Mouse (Mus musculus): Measurements from ENCODE around the gene Atp5e. TPM values are rescaled to one million over a fixed set of nuclear protein-coding genes. Genes with fewer than 3 reads are reported as not detected.

The Atp5e gene
- polyA plus RNA-seq, 1 experiment from 2014 or later, result 828 TPM

DNA sequence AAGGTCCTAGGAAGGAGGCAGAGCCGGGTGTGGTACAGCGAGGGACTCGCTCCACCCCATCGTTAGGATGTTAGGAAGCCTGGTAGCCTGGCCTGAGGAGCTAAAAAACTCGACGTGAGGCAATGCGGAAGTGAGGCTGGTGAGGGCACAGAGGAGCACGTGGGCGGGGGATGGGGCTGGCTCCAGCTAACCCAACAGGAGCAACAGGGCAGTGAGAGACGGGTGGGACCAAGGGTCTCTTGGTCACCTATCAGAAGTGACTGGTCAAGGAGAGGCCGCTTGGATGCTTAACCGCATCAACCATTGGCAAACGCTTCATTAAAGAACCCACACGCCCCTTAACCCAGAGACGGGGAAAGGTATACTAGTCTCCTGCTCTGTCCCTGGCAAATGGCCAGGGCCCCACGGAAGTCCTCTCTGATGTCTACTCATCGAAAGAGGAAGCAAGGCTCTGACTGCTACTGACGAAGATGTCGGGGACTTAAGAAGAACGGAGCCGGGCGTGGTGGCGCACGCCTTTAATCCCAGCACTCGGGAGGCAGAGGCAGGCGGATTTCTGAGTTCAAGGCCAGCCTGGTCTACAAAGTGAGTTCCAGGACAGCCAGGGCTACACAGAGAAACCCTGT lies 27.7 kb downstream of the Atp5e start:
- ATAC-seq (ENCODE audit: insufficient number of reproducible peaks, insufficient read depth, low FRiP score, low TSS enrichment), result no peak
- no peak overlapping the region for H3K4me3 ChIP-seq
- H3K27me3 ChIP-seq, result no peaks in the 10 kb centered on the region
- no peak overlapping the region for H3K9ac ChIP-seq
- 88% methylated on average over 26 of the region's 26 CpGs for WGBS
- H3K4me1 ChIP-seq, result peaks cover 24% of the 10 kb centered on the region
- H3K4me2 ChIP-seq (replicated peaks), result no peak overlapping the region
- no peak overlapping the region for H3K27ac ChIP-seq
- no peaks in the 10 kb centered on the region for H3K9me3 ChIP-seq
- peaks cover 30% of the 10 kb centered on the region for H3K36me3 ChIP-seq

DNA sequence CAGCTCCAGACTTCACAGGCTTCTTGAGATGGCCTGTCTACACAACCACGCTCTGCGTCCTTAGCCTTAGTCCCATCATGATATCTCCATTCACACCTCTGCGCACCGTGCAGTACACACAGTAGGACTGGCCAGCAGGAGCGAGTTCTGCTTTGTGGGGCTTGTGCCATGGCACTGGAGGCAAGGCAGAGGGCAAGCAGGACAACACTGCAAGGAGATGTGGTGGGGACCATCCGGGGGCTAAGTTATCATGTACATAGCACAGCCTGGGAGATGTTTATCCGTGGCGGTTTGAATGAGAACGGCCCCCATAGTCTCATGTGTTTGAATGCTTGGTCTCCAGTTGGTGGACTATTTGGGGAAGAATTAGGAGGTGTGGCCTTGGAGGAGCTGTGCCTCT lies 29.0 kb downstream of the Atp5e start:
- Histone ChIP-seq H3K9ac (no peak overlapping the region), H3K36me3 (peaks cover 30% of the 10 kb centered on the region), H3K4me1 (peaks cover 24% of the 10 kb centered on the region), H3K27ac (no peak overlapping the region), H3K27me3 (no peaks in the 10 kb centered on the region), H3K9me3 (no peaks in the 10 kb centered on the region), H3K4me3 (no peak overlapping the region), H3K4me2 (replicated peaks) (no peak overlapping the region)
- no peak for ATAC-seq (ENCODE audit: insufficient number of reproducible peaks, insufficient read depth, low FRiP score, low TSS enrichment)
- 97% methylated on average over 9 of the region's 9 CpGs for WGBS

DNA sequence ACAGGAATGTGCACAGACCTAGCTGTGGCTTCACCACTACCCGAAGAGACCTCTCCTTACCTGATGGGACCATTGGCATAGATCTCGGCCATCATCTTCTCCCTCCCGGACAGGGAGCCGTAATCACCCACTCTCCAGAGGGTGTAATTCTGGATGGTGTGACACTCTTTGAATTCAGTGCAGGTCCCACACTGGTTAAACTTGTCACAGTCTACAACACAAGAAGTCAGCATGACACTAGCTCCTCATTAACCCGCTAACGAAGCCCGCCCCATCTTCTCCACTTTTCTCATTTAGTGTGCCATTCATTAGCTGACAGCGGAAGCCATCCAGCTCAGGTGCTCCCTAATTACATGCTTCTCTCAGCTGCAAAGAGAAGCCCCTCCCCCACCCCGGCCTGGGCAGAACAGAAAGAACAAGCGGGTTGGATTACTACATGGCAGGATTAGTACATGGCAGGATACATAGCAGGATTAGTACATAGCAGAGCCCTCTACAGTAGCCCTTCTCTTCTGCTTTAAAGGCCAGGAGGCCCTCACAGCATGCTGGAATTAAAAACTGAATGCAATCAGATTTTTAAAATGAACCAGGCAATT lies 34.8 kb downstream of the Atp5e start:
- Histone ChIP-seq H3K4me2 (replicated peaks) (no peak overlapping the region), H3K36me3 (peaks cover 71% of the 10 kb centered on the region), H3K9ac (no peak overlapping the region), H3K27me3 (no peaks in the 10 kb centered on the region), H3K27ac (no peak overlapping the region), H3K4me3 (no peak overlapping the region), H3K4me1 (no peaks in the 10 kb centered on the region), H3K9me3 (no peaks in the 10 kb centered on the region)
- 75% methylated on average over 10 of the region's 10 CpGs for WGBS
- ATAC-seq (ENCODE audit: insufficient number of reproducible peaks, insufficient read depth, low FRiP score, low TSS enrichment), result no peak

DNA sequence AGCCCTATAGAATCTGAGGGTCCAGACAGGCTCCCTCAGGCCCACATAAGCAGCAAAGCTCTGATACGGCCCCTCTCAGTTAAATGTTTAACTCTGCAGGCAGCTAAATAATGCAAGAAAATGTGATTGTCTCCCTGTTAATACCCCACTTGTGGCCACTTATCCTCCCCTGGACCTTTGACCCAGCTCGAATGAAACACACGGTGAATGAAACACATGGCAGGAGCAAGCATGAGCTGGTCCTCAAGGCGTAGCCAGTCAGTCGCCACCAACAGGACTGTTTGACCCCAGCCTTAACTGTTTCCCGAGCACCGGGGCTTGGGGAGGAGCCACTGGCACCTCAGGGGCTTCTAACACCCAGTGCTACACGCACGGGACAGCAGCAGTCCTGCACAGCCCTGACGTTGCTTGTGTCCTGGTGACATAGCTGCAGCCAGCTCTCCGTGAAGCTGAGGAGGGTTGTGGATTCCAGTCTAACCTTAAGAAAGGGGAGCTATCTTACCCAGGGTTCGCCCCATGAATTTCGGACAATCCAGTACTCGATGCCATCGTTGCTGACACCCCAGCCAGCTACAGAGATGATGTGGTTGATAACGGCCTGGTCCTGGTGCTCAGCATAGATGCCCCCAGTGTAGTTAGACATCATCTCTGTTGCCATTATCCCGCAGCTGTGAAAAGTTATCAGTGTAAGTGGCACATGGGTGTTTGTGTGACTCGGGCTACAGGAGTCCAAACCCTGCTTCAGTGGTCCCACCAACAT lies 35.6 kb downstream of the Atp5e start:
- no peak overlapping the region for H3K27ac ChIP-seq
- ATAC-seq (ENCODE audit: insufficient number of reproducible peaks, insufficient read depth, low FRiP score, low TSS enrichment), result no peak
- no peaks in the 10 kb centered on the region for H3K4me1 ChIP-seq
- peaks cover 72% of the 10 kb centered on the region for H3K36me3 ChIP-seq
- H3K27me3 ChIP-seq, result no peaks in the 10 kb centered on the region
- H3K4me3 ChIP-seq, result no peak overlapping the region
- no peak overlapping the region for H3K4me2 ChIP-seq (replicated peaks)
- 78% methylated on average over 18 of the region's 18 CpGs for WGBS
- H3K9ac ChIP-seq, result no peak overlapping the region
- no peaks in the 10 kb centered on the region for H3K9me3 ChIP-seq

DNA sequence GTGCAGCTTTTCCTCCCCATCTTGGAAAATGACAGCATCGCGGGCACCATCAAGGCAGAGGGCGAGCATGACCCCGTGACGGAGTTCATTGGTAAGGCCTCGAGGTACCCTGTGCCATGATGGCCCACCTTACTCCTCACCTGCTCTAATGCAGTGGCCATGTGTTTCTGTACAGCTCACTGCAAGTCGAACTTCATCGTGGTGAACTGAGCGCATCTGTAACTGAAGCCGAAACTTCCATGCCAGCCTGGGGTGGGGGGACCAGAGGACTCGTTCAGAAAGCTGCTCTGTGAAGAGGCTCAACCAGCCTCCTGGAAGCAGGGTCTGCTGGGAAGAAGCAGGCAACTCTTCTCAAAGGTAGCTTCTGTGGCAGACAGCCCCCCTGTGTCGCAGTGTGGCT lies 37.0 kb downstream of the Atp5e start:
- H3K4me2 ChIP-seq (replicated peaks), result no peak overlapping the region
- H3K9ac ChIP-seq, result no peak overlapping the region
- 94% methylated on average over 12 of the region's 12 CpGs for WGBS
- H3K9me3 ChIP-seq, result no peaks in the 10 kb centered on the region
- peaks cover 75% of the 10 kb centered on the region for H3K36me3 ChIP-seq
- no peak for ATAC-seq (ENCODE audit: insufficient number of reproducible peaks, insufficient read depth, low FRiP score, low TSS enrichment)
- H3K4me1 ChIP-seq, result no peaks in the 10 kb centered on the region
- no peak overlapping the region for H3K4me3 ChIP-seq
- H3K27ac ChIP-seq, result no peak overlapping the region
- no peaks in the 10 kb centered on the region for H3K27me3 ChIP-seq

DNA sequence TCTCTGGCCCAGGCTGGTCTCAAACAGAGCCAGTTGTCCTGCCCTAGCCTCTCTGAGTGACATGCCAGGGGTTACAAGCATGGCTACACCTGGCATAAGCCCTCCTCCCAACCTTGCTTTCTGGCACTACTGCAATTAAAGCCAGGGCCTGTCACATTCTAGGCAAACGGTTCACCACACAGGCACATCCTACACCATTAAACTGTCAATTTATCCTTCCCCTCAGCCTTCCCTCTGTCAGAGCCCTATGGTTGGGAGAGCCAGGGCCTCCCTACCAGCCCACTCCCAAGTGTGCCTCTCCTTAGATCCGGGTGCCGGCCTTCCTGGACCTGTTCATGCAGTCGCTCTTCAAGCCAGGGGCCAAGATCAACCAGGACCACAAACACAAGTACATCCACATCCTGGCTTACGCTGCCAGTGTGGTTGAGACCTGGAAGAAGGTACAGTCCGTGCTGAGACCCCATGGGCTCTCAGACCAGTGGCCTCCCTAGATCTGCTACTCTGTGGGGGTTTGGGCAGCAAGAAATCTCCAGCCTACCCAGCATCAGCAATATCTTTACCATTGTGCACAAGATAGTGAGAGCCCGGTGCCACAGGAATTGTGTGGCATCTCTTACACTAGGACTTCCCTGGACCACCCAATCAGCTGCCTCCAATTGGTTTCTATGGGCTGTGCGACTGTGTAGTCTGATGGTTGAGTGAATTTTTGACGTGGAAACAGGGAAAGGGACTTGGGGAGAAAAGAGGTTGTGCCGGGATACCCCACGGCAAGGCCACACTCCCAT lies 39.4 kb downstream of the Atp5e start:
- no peak overlapping the region for H3K4me2 ChIP-seq (replicated peaks)
- H3K36me3 ChIP-seq, result peaks cover 98% of the 10 kb centered on the region
- H3K27ac ChIP-seq, result no peak overlapping the region
- 90% methylated on average over 11 of the region's 11 CpGs for WGBS
- no peak overlapping the region for H3K9ac ChIP-seq
- H3K27me3 ChIP-seq, result no peaks in the 10 kb centered on the region
- no peaks in the 10 kb centered on the region for H3K9me3 ChIP-seq
- H3K4me3 ChIP-seq, result no peak overlapping the region
- ATAC-seq (ENCODE audit: insufficient number of reproducible peaks, insufficient read depth, low FRiP score, low TSS enrichment), result no peak
- H3K4me1 ChIP-seq, result no peaks in the 10 kb centered on the region

DNA sequence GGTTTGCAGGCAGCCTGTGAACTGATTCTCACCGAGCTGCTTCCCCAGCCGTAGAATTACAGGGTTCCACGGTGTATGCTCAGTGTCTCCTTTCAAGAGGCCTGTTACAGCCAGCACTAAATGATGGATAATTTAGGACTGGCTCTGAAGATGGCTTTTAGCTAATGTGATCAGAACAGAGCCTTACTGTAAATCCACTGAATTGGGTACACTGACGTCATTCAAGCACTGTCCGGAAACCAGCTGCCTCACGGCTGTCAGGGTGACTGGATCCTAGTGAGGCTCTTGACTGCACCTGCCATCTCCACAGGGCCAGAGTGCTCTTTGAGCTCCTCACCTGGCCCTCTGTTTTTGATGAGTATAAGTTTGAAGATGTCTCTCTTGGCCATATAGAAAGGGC lies 42.8 kb downstream of the Atp5e start:
- no peak for ATAC-seq (ENCODE audit: insufficient number of reproducible peaks, insufficient read depth, low FRiP score, low TSS enrichment)
- Histone ChIP-seq H3K27me3 (no peaks in the 10 kb centered on the region), H3K4me1 (peaks cover 12% of the 10 kb centered on the region), H3K9ac (no peak overlapping the region), H3K9me3 (no peaks in the 10 kb centered on the region), H3K4me2 (replicated peaks) (no peak overlapping the region), H3K27ac (no peak overlapping the region), H3K36me3 (peaks cover 64% of the 10 kb centered on the region), H3K4me3 (no peak overlapping the region)
- 89% methylated on average over 6 of the region's 6 CpGs for WGBS

DNA sequence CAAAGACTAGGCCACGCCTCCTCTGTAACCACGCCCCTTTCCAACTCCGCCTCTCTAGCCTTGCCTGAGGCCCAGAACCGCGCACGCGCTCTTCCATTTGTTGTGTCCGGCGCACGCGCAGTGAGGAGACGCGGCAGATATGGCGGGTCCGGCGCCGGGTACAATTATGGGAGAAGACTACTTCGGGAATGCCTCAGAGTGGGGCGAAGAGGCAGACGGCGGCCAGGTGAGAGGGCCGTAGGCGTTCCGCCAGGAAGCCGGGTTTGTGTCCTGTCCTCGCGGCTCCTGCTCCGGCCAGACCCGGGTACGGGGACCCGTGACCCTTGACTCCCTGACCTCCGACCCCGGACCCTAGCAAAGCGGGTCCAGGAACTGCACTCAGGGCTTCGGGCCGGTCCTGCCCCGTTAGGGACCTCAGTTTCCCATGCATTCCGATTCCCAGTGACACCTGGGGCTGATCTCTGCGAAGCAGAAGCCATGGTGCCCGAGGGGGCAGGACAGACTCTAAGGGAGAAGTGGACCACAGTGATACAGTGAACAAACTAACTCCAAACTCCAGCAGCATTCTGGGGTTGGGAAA lies 48.1 kb downstream of the Atp5e start, which contains the start of gene Nelfcd:
TSS of gene Nelfcd (plus strand) at position 74 of the 580 bp plus-strand sequence.
- peak within 1 kb of the TSS; percentile 96 for H3K4me3 ChIP-seq
- peak within 1 kb of the TSS; percentile 50; the same call in 1 of the 2 replicates for H3K27ac ChIP-seq
- peaks cover 13% of the 10 kb centered on the region for H3K36me3 ChIP-seq
- ATAC-seq (ENCODE audit: insufficient number of reproducible peaks, insufficient read depth, low FRiP score, low TSS enrichment), result peak; percentile 84
- H3K4me1 ChIP-seq, result peaks cover 12% of the 10 kb centered on the region
- H3K9ac ChIP-seq, result peak within 1 kb of the TSS; percentile 96
- H3K9me3 ChIP-seq, result no peaks in the 10 kb centered on the region
- peak within 1 kb of the TSS; percentile 83 for H3K4me2 ChIP-seq (replicated peaks)
- no peaks in the 10 kb centered on the region for H3K27me3 ChIP-seq
- WGBS, result under 1% methylated on average over 40 of the region's 40 CpGs

DNA sequence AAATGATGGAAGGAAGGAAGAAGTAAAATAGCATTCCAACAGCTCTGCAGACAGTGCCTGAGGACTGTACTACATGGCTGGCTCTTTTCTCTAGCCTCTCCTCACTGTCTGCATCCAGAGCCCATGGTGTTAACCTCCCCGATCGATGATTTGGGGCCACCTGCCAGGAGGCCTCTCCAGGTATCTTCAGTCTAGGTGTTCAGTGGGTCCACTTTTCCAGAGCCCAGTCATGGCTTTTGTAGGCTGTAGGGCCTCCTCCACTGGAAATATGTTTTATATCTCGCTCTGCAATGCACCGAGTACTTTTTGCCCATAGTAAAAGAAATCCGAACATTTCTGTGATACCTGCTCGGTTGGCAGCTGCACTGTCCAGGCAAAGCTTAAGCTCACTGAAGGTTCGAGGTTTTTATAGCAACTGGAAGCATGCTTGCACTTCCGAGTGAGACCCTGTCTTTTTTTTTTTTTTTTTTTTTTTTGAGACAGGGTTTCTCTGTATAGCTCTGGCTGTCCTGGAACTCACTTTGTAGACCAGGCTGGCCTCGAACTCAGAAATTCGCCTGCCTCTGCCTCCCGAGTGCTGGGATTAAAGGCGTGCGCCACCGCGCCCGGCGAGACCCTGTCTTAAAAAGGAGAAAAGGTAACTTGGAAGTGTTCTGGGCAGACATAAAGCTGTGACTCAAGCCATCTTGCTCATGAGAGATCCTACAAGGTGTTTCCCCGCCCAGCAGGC lies 48.7 kb downstream of the Atp5e start:
- Histone ChIP-seq H3K9ac (no peak overlapping the region), H3K9me3 (no peaks in the 10 kb centered on the region), H3K4me3 (peak overlapping the region; percentile 96), H3K4me1 (peaks cover 12% of the 10 kb centered on the region), H3K4me2 (replicated peaks) (peak overlapping the region; percentile 83; the same call in 1 of the 2 replicates), H3K27ac (no peak overlapping the region), H3K36me3 (peaks cover 7% of the 10 kb centered on the region), H3K27me3 (no peaks in the 10 kb centered on the region)
- WGBS, result 45% methylated on average over 18 of the region's 18 CpGs
- ATAC-seq (ENCODE audit: insufficient number of reproducible peaks, insufficient read depth, low FRiP score, low TSS enrichment), result no peak

DNA sequence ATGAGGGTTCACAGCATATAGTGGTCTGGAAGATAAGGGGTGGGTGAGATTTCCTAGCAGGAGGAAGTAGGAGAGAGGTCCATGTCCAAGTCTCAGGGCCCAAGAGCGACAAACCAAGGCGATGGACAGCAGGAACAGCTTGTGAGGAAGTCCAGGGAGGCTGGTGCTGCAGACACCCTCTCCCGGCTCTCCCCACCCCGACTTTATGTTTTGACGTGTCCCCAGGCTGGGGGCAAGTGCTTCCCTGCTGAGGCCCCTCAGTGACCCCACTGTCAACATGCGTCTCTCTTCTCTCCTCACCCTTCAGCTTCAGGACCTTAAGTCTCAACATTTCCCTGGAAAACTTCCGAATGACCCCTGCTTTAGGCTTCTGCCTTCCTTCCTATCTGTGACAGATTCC lies 50.8 kb downstream of the Atp5e start:
- Histone ChIP-seq H3K27me3 (no peaks in the 10 kb centered on the region), H3K9ac (no peak overlapping the region), H3K36me3 (no peaks in the 10 kb centered on the region), H3K27ac (no peak overlapping the region), H3K9me3 (no peaks in the 10 kb centered on the region), H3K4me3 (no peak overlapping the region), H3K4me1 (peaks cover 12% of the 10 kb centered on the region), H3K4me2 (replicated peaks) (no peak overlapping the region)
- WGBS, result 77% methylated on average over 7 of the region's 7 CpGs
- no peak for ATAC-seq (ENCODE audit: insufficient number of reproducible peaks, insufficient read depth, low FRiP score, low TSS enrichment)
